Mouse (Mus musculus): ENCODE results near the gene Pcyt2. TPM values are rescaled to one million over a fixed set of nuclear protein-coding genes. Genes with fewer than 3 reads are reported as not detected.

The Pcyt2 gene
- total RNA-seq, 2 experiments from 2014 or later = 144 to 150 TPM

DNA sequence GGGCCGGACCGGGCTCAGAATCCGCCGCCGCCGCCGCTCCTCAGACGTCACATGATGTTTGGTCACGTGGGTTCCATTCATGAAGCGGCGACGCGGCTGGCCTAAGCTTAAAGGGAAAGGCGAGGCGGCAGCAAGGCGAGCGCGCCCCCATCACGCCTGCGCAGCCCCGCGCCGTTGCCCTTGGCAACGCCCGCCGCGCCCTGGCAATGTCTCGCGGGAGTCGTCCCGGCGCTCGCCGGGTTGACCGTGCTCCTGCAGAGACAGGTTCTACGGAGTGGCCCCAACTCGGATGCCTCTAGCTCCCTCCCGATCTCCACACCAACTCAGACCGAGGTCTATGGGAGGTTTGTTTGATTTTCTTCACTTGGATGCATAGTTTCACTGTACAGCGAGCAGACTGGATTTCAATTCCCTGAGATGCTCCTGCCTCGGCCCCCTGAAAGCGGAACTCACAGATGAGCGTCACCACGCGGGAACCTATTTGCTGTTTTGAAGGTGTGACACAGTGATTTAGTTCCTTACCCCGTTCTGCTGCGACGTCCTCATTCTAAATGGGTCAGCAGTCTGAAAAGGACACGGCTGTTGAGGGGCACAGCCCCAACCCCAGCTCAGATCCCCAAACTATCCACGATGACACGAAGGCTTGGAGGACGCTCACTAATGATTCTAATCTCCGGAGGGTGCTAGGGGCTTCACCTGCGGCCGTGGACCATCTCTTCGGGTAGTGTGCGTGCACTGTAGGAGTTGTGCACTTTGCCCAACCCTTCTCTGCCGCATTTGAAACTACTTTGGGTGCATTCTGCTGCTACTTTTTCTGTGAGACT lies 16.0 kb upstream of the Pcyt2 start, which contains the start of gene Mafg:
Gene Mafg, minus strand, starts transcription at position 81 of the 824 bp plus-strand sequence.
- peak; percentile 96 for DNase-seq

DNA sequence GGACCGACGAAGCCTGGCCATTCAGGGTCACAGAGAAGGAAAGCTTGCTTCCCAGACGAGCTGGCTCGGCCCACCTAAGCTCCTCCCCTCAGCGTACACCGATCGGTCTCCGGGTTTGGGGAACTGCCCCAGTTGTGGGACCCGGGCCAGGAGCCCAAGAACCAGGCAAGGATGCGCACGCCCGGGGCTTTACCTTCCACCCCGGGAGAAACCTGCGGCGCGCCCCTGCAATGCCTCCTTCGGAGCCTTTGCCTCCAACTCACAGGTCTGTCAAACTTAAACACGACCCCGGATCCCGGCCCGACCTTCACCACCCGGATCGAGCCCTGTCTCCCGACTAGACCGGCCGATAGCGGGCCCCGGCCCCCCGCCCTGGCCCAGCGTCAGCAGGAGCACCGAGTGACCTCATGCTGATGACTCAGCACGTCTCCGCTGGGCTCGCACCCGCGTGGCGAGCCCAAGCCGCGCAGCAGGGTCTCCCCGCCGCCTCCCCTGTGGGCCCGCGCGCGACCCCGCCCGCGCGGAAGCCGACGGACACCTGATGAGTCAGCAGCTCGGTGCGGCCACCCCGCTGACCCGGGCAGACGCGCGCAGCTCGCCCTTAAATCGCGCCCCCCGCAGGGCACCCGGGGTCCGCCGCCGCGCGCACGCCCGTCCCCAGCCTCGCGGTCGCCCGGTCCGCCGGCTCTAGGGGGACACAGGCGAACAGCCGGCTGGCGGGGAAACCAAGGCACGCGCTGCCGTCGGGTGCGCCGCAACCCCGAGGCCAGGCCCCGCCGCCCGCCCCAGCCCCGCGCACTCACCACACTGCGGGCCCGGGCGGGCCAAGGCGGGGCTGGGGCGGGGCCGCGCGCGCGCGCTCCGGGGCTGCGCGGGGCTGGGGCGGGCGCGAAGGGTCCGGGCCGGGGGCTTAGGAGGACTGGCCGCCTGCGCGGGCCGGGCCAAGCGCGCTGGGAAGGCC lies 15.1 kb upstream of the Pcyt2 start:
- peak; percentile 83 for DNase-seq

DNA sequence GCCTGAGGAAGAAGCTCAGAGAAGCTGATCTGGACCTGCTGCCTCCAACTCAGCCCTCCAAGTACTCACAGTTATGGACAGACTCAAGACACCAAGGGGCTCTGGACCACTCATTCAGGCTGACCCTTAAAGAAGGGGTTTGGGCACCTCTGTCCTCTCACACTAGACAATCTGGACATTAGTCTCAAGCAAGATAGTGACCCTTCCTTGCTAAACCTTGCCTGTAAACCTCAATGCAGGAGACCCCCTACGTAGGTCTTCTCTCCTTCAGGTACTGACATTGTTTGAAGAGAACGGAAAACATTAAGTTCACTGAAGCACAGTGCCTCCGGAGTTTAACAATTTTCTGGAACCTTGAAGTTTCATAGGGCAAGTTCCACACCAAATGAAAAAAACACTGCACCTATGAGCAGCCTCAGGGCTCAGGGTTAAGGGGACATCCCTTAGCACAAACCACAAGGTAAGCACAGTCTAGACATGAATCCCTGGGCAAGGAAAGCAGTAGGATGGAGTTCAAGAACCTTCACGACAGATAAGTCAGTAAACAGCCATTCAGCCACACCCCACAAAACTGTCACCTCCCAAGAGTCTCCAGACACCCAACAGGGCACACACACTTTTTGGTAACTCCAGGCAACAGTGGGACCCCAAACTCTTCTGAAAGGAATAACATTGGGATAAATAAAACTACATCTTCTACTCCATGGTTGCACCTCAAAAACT lies 14.2 kb upstream of the Pcyt2 start:
- no peak for DNase-seq

DNA sequence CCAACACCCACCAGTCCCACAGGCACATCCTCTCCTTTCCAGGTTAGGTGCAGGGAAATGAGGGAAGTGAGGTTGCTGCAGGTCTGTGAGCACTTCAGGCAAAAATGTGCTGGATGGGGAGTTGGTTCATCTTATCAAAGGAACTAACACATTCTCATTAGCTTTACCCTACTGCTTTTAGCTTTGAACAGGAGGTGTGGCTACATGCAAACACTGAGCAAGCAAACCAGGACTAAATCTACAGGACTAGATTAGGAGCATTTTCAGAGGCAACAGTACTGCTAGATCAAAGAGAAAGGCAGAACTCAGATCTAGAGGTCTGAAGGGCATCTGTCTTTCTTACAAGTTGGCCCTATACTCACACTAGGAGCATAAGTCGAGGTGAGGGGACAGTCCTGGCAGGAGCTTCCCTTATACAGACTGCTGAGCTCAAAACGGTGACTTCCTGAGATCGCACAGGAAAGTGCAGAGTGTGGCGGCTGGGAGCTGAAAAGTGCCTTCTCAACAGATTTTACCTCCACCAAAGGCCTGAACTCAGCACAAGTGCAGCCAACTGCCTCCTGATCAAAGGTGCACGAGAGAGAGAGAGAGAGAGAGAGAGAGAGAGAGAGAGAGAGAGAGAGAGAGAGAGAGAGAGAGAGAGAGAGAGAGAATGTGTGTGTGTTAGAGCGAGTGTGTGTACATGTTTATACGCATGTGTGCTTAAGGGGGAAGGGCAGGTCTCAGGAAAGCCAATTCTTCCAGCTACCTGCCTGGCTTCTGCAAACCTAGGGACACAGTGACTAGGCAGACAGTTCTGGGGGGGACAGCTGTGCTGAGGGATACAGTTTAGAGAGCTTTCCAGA lies 13.4 kb upstream of the Pcyt2 start:
- DNase-seq = no peak

DNA sequence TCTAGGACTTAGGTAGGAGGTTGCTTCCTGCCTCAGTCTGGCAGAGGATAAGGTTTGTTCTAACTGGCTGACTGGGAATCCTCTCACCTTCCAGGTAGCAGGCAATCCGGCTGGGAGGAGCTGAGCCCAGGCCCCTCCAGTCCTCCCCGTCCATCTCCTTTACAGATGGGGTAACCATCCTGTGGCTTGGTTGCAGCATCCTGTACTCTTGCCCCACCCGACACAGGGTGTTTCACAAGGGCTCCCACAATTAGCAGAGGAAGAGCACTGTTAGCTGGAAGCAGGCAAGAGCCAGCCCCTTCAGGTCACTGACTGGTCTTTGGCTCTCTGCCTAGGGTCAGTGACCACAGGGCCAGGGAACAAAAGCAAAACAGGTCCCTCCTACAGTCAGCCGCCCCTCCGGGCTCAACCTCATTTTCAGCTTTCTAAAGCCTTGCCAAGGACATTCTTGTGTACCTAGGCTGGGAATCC lies 12.7 kb upstream of the Pcyt2 start:
- peak; percentile 69 for DNase-seq

DNA sequence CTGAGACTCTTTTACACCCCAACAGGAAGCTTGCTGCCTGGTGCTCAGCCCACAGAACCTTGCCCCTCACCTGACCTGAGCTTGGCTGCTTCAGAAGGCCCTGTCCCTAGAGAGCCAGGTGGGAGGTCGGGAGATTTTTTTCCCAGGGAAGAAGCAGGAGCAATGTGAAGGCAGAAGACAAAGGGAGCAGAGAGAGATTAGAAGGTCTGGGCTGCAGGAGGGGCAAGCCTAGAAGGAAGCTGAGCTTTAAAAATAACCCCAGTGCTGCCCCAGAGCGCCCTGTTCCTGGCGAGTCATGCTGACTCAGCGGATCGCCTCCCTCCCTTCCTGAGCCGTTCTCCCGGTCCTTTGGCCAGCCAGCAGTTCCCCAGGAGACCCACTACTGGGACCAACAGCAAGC lies 12.2 kb upstream of the Pcyt2 start:
- peak; percentile 73 for DNase-seq

DNA sequence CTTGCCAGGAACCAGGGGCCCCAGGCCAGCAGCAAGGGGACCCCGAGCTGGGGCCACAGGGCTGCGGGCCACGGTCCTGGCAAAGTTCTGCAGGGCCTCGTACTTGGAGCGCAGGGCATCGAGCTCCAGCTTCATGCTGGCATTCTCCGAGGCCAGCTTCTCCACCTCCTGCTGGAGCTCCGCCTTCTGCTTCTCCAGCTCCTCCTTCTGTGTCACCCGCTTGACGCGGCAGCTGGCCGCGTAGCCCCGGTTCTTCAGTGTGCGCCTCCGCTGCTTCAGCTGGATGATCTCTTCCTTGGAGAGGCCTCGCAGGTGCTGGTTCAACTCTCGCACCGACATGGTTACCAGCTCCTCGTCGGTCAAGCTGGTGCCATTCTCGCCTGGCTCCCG lies 11.6 kb upstream of the Pcyt2 start:
- no peak for DNase-seq

DNA sequence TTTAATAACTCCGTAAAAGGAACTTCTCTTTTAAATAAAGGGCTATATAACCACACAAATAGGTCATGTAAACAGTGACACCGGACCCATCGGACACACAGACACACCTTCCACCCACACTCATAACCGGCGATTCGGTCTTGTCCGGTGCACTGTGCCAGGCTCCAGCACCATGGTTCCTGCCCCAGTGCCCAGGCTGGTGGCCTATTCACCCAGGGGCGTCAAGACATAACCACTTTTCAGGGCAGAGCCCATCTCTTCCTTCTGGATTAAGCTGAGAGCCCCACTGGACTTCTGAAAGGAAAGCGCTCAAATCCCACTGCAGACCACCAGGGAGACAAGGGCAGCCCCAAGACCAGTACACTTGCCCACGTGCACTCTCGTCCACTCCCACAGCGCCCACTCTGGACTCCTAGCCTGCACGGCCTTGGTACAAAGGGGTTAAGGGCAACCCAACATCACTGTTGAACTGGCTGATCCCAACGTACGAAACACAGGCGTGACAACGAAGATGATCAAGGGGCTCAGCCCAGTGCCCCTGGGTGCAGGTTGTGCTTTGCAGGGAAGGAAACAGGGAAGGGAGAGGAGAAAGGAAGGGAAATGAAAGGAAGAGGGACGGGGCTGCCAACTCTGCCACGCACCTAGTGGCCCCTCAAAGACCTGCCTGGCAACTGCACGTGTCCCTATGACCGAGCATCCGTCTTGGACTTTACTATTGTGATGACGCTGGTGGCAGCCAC lies 11.0 kb upstream of the Pcyt2 start:
- no peak for DNase-seq

DNA sequence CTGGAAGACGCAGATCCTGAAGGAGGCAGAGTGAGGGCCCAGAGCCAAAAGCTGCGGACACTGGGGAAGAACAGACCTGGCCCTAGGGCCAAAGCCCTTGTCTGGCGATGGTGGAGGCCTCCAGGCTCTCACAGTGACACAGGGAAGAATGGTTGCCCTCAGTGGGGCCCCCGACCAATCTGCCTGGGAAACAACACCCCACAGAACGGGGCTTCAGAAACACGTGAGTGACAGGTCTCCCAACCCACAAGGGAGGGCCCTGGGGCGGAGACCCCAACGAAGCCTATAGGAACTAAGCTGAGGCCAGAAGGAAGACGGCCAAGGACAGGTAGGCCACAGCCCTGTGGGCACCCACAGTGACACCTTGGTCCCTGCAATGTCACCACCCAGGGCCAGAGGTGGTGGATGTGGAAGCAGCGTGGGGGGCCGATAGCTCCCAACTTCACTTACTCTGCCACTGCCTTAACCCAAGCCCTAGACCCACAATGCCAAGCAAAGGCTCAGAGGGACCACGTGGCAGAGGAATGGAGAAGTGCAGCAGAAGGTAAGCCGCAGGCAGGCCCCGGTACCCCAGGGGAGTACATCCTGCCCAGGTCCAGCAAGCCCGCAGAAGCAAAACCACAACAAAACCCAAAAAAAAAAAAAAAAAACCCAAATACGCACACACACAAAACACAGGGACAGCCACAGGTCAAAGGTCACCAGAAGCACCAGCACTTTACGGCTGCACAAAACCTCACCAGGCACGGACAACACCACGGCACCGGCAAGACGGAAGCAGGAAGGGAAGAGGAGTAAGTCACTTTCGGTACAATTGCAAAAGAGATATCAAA lies 9.9 kb upstream of the Pcyt2 start:
- no peak for DNase-seq

DNA sequence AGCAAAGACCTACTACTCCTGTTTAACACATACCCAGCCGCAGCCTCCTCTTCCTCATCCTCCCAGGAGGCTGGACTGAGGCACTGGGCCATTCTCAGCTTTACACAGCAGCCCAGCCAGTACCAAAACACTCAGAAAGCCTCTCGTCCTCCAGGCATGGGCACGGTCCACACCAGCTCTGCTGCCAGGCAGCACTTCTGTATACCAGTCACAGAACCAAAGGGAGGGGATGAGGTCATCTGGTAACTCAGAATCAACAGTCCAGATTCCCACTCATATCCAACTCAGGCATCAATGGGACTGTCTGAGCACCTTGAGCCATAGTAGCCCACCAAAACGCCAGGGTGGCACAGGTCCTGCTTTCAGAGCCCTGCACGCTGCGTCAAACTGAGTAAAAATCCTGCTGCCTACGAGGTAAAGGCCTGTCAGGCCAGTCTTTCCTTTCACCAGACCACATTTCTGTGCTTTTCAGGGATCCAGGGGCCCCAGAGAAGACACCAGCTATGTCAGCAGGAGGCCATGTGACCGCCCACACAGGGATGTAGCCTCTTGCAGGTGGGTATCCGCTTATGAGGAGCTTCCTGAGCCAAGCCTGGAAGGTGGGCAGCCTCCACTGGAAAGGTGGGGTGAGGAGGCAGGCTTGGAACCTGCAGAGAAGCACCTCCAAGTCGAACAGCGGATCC lies 9.2 kb upstream of the Pcyt2 start:
- DNase-seq = no peak

DNA sequence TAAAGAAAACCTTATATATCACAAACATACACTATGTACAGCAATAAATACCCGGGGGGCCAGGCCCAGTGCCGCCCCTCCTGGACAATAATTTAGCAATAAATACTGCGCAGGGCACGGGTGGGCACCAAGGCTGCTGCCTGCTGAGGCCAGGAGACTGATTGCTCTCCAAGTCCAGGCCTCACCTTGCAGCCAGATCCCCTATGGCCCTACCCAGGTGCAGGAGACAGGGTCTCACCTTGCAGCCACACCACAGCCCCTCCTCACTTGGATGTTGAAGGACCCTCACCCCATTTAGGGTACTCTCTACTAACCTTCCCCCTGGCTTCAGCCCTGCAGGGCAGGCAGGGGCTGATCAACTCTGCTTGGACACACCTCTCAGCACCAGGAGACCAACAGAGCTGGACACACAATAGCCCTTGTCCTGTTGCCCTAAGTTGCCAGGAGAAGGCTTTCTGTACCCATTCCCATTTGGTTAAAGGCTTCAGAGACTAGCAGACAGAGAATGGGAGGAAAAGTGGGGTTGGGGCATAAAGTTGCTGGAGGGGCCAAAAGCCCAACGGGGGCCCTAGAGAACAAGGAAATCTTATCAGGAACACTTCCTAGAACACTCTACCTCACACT lies 7.5 kb upstream of the Pcyt2 start, which contains the start of gene Sirt7:
Gene Sirt7, minus strand, starts transcription at position 89 of the 624 bp plus-strand sequence.
- no peak for DNase-seq

DNA sequence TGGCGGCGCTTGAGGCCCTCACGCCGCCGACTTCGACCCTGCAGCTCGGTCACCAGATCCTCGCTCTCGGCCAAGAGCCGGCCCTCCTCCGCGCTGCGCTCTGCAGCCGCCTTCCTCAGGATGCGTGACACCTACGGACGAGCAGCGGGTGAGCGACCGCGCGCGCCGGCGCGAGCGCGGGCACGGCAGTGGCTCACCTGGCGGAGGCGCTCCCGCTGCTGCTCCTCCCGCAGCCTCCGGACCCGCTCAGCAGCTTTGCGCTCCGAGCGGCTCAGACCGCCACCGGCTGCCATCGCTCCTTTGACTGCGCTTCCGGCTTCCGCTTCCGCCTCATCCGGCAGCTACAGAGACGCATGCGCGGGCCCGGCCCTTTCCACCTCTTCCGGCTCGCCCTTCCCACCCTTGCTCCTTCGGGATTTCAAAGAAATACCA lies 7.0 kb upstream of the Pcyt2 start:
- peak; percentile 92 for DNase-seq

DNA sequence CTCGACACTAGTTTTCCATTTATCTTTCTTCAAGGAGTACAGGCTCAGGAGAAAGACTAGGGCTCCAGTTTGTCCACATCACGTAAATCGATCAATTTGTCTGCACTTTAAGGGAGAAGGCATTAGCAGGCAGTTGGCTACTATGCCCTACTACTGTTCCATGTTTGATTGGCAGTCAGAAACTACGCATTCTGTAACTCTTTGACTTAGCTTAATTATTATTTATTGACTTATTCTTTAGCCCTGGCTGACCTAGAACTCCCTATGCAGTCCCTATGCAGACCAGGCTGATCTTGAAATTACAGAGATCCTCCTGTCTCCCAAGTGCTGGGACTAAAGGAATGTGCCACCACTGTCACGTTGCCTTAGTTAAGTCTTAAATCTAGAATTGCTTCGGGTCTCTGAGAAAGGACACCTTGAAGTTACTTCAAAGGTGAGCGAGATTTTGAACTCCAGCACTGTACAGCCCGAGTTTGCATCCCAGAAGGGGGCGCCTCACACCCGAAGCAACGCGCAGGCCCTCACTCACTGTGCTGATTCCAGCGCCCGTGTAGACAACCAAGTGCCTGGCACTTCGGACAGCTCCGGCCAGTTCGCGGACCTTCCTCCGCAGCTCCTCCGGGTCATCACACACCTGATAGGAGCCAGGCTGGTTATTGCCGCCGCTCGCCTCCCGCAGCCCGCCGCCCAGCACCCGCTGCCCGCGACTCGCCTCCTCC lies 6.4 kb upstream of the Pcyt2 start:
- peak; percentile 81 for DNase-seq

DNA sequence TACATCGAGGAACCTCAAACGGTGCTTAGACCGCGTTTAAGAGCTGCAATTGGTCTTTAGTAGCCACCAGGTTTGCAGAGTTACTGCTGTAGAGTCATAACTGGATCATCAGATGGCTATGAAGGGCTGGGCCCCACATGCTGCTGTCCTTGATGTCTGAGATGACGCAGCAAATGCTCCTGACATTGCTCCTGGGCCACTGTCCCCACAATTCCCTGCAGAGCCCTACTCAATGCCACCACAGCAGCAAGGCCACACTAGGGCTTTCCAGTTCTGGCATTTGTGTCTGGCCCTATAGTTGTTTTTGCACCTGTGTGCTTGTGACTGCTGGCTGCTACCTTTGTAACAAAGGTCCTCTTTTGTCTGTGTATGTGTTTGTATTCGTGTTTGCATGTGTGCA lies 5.1 kb upstream of the Pcyt2 start:
- no peak for DNase-seq

DNA sequence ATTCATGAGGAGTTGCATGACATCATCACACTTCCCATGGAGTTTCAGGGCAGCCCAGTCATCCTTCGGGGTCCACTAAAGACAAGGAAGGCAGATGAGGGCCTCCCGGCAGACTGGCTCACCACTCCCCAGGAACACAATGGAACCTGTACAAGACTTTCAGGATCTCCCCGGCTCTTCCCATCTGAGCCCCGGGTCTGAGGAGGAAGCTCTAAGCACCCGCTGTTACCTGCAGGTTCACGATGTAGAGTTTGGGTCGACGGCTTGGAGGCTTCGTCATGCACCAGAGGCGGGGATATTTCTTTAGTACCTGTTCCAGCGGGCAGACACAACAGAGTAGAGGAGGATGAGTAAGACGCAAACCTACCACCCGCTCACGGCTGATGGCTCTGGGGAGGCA lies 2.5 kb upstream of the Pcyt2 start:
- DNase-seq = no peak

DNA sequence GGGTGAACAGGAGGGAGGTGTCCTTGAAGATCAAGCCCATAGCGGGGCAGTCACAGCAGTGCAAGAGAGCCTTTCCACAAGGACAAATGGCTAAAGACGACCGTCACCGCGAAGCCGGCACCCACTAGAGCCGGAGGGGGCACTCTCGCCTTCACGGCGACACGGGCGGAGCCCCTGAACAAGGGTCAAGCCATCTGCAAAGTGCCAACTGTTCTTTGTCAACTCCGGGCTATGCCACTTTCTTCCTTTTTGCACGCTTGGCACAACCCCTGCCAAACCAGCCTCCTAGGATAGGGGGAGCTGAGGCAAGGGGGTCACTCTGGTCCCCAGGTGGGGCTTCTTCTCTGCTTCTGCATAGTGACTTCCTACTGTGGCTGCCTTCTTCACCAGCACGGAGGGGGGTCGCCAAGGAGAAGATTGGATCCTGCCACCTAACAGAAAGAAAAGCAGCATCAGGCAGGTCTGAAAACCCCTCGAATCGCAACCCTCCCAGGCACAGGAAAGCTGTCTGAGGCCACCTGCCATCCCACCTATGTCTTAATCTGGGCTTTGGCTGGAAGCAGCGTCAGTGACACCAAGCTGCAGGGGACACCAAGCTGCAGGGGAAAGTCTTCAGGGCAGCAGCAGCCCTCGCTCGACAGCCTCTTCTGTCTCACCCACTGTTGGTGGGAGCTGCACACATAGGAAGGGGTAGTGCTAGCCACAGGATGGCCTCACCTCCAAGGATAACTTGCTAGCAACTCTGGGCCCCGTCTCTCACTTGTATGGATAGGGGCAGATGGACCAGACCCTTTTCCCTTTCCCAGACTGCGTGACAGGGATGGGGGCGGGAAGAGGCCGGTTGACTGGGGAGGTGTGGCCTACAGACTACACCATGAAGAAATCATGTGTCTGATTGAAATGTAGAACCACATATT lies 1.1 kb upstream of the Pcyt2 start:
- DNase-seq = no peak
